Mouse (Mus musculus) MEL-GATA-1-ER (cell line): ENCODE results near the gene Clip3.

ENCODE experiments used
- DNase-seq: peaks from one replicate; pipeline ENCODE4 v3.0.0-alpha.2; 2012; ENCODE audit warnings: low read depth; ENCODE audit errors: extremely low read depth

Clip3 gene

DNA sequence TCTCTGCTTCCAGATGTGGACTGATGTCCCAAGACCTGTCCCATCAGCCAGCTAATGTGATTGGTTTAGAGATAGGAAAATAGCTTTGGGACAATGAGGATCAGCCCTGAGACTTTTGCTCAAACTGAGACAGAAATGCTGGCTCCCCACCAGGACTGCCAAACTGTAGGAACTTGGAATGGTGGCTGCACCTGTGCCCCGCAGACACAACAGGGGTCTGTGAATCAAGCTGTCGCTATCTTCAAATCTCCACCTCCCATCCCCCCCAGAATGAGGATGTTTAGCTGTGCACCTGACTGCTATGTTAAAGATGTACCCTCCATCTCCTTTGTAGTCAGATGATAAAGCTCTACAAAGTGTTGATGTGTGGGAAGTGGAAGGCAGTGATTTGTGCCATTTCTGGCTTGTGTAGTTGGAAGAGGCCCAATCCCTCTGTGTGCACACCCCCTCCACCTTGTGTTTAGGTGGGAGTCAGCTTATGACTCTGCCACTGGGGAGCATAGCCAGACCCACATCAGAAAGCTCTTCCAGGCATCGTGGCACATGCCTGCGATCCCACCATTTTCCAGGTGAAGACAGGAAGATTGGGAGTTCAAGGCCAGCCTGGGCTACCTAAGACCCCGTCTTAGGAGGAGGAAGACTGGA is 32.9 kb downstream of the Clip3 start:
- no peak for DNase-seq

DNA sequence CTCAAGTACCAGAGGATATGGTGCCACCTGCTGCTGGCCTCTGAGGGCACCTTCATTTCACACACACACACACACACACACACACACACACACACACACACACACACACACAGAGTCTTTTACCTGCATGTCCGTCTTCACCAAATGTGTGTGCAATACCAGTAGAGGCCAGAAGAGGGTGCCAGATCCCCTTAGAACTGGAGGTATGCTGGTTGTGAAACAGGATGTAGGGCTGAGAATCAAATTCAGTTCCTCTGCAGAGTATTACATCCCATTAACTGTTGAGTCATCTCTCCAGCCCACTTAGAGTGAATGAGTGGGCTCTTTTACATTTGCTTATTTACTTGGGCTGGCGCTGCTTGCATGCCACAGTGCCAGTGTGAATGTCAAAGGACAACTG is 33.8 kb downstream of the Clip3 start:
- peak; percentile 56 for DNase-seq

DNA sequence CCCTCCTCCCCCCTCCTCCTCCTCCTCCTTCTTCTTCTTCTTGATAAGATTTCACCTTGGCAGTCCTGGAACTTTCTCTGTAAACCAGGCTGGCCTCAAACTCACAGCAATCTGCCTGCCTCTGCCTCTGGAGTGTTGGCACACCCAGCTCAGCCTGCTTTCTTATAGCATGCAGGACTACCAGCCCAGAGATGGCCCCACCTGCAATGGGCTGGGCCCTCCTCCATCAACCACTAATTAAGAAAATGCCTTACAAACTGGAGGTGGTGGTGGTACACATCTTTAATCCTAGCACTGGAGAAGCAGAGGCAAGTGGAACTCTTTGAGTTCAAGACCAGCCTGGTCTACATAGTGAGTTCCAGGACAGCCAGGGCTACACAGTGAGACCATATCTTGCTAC is 34.9 kb downstream of the Clip3 start:
- DNase-seq = no peak

DNA sequence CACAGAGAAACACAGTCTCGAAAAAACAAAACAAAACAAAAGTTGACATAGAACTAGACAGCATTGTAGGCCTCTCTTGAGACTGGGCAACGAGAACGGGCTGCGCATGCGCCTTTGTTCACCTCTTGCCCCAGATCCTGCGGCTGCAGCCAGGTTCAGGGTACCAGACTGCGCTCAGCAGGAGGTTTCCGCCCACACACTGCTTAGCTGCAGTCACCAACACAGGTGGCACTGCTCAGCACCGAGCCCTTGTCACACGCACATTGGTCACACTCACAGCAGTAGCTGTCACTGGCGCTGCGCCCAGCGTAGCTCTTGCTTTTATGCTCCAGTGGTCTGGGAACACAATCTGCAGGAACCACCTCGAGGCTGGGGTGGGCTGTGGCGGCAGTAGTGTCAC is 35.6 kb downstream of the Clip3 start:
- DNase-seq = no peak

DNA sequence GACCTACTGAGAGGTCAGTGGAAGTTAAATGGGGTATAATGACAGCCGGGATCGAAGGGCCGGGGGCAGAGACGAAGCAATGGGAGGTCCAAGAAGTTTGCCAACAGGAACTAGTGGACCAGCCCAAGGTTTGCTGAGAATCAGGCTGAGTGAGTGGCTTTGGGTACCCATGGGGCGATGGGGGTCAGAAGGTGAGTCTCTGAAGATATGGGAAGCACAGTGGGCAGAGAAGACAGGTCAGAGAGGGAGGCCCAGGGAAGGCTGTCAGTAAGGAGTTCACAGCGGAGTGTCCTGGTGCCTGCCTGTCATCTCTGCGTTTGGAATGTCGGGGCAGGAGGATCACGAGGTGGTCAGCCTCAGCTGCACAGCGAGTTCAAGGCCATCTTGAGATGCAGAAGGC is 36.9 kb downstream of the Clip3 start:
- no peak for DNase-seq

DNA sequence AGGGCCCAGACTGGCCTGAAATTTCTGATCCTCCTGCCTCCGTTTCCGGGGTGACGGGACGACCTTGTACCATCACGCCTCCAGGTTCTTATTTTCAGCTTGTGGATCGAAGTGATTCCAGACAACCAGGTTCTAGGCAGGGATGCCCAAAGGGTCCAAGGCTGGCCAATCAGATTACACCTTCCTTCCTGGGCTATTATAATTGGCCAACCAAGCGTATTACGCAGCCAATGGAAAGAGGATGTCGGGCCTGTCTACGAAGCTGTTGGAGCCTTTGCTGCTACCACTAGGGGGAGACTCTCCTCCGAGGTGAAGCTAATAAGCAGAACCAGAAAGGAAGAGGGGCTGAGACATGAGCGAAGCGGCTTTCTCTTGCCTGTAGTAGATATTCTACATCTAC is 40.4 kb downstream of the Clip3 start:
- DNase-seq = peak; percentile 98

DNA sequence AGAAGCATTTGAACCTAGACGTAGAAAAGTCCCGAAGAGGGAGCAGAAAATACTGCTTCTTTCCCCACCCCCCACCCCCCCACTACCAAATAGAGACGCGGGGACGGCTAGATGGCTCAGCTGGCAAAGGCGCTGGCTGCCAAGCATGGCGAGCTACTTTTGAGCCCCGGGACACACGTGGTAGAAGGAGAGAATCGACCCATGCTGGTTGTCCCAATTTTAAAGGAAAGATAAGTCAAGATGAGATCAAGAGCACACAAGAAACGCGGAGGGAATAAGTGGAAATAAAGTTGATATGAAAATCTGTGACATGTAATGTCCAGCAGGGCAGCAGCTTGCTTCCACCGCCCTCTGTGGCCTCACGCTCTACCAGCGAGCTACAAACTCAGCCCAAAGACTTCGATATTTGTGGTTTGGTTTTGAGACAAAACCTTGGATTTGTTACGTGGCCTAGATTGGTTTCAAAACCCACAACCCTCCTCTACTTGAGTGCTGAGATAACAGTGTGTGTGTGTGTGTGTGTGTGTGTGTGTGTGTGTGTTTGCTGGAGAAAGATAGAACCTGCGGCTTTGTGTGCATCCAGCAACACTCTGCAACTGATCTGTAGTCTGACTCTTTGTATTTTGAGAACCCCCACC is 41.2 kb downstream of the Clip3 start:
- no peak for DNase-seq

DNA sequence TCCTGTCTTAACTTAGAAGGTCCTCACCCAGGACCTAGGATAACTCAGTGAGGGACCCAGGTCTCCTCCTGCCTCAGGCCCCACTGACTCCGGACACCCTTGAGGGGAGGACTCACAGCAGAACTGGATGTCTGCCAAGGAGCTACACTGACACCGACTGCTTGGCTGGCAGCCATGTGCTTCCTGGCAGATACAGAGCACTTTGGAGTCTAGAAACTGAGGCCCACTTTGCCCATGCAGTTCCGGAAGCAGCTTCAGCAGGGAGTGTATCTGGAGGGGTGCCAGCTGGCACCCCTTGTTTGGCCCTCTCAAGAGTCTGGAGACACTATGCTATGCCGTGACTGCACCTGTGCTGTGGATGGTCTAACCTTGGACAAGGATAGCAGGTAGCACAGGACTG is 41.9 kb downstream of the Clip3 start:
- DNase-seq = peak; percentile 85

DNA sequence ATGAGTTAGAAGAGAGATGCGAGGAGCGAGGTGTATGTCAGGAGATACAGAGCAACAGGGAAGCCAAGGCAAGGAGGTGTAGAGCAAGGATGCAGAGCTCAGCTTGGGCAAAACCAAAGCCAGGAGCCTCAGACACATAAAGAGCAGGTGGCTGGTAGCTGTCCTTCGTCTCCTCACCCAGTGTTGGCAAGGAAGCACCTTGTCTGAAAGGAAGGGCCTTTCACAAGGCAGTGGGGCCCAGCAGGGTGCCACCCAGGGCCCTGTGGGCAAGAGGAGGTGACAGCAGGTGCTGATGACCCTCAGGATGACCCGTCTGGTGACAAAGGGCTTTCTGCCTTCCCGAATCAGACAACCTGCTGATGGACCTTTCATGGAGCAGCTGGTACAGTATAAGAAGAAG is 43.0 kb downstream of the Clip3 start:
- DNase-seq = no peak

DNA sequence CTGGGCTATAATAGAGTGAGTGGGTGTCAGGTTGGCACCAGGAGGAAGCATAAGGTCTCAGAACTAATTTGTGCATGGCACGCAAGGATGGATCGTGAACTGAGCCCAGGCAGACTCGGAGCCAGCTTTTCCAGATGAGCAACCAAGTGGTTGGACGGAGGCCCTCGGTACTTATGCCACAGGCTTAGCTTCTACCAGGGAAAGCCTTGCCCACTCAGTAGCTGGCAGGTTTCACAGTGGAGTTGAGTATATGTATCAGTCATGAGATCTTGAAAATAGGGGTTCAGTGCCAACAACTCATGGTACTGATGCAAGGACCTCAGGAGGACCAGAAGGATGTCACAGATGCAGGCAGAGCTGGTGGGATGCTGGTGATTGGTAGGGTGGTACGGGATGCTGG is 44.2 kb downstream of the Clip3 start:
- no peak for DNase-seq

DNA sequence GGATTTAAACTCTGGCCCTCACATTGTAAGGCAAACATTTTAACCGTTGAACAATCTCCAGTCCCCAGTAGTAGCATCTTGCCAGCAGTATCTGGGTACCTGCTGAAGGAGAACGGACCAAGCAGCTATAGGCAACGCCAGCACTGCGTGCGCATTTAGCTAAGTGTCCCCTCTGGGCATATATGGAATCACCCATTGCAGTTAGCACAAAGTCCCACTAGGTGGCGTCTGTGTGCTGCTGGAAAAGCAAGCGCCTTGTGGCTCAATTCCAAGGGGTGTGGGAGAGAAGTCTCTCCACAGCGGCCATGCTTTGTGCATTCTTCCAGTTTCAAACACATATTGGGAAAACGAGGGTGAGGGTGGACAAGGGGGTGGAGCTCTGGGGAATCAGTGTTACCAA is 44.9 kb downstream of the Clip3 start:
- peak; percentile 63 for DNase-seq

DNA sequence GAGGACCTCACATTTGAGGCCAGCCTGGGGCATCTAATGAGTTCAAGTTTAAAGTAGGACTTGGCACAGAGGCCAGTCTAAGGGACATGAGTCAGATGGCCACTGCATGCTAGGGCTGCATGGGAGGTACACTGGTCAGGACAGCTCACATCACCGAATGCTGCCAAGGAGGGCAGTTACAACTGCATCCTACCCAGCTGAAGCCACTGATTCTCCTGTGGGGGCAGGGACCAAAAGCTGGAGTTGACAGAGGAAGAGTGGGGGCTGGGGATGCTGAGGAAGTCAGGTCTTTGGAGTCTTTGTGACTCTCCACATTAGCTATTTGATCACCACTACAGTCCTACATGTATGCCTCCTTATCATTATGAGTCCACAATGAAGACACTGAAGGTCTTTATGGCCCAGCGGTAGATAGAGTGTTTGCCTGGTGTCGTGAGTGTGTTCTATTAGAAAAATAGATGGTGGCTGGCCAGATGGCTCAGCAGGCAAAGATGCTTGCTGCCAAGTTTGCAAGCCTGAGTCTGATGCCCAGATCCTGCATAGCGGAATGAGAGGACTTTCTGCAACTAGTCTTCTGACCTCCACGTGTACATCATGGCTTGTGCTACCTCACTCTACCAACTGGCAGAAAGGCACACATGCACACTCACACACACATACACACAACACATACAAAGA is 48.0 kb downstream of the Clip3 start:
- DNase-seq = no peak

DNA sequence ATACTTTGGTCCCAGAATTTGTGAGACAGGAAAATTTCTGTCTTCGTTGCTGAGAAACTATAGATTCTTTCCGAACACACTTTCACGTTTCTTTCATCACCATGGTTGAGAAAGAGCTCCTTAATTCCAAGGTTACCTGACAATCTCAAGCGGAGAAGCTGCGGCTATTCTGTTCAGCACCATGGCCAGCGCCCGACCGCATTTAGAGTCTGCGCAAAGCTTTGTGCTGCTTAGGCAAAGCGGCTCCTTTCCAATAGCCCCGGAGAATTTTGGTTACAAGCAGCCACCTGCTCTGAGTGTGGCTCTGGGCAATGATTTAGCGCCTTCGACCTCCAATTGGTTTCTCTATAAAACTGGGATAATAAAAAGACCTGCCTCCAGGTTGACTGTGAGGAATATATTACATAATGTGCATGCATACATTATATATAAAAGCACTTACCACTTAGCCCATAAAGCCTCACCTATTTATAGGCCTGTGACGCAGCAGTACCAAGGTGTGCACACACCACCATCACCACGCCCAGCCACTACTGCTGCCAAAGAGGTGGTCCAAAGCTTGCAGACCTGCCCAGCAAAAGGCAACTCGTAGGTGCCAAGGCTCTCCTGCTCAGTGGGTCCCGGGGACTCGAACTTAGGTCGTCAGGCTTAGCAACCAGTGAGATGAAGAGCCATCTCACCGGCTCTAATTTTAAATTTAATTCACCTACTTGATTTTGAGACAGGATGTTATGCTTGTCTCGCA is 55.3 kb downstream of the Clip3 start:
- no peak for DNase-seq

DNA sequence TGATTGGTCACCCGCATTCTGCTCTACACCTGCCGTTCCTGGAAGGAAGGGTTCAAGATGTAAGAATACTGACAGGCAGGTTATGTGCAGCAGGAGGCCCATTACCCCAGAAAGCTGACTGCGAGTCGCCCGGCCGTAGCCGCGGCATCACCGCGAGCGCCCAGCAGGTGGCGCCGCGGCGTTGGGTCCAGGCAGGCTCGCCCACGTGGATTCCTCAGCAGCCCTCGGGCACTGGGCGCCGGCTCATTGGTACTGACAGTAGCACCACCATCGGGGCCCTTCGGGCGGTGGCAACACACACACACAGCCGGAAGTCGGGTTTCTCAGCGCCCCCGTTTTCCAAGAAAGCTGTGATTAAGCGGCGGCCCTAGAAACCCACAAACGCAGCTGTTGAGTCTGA is 56.3 kb downstream of the Clip3 start:
- peak; percentile 17 for DNase-seq

DNA sequence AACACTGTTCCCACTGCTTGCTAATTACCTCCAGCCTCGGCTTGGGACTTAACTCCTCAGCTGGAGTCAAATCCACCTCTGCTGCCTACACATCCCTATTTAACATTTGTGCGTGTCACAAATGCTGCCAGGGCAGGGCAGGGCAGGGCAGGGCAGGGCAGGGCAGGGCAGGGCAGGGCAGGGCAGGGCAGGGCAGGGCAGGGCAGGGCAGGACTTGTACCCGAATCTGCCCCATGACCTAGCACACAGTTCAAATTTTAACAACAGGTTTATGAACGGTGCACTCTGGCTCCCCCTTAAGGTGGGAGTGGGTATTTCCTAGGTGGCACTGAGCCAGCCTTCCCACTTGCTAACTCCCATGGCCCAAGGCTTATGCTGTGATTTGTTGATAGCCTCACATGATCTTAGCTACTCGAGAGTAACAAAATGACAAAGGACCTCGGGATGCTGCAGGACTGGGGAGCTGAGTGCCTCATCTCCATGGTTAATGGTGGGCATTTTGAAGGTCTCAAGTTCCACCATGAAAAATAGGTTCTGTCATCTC is 61.8 kb downstream of the Clip3 start:
- DNase-seq = peak; percentile 39

DNA sequence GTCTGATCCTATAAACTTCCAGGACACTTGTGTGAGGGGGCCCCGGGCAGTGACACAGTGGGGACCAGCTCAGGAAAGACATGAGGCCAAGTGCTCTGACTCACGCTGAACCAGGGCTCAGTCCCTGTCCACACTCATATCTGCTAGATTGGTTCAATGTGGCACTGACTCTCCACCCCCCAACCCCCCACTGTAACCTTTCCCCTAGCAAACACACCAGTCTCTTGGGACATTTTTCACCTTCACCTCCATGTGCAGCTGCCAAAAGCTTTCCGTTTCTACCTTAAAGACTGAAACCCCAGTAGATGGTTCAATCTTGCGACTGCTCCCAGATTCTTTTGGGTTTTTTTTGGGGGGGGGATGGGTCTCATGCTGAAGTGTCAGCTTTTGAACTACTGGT is 62.5 kb downstream of the Clip3 start:
- no peak for DNase-seq
